Mouse (Mus musculus): Measurements from ENCODE around the gene Atg7. TPM values are rescaled to one million over a fixed set of nuclear protein-coding genes. Genes with fewer than 3 reads are reported as not detected.

The Atg7 gene
- total RNA-seq, 1 experiment from 2014 or later, result 33.2 TPM

- no peak for ATAC-seq (replicated peaks in 1 of 2; ENCODE audit: insufficient read depth in 1 of 2, low FRiP score in 2 of 2, low TSS enrichment in 1 of 2, low read depth in 1 of 2, poor library complexity in 2 of 2, severe bottlenecking in 2 of 2)
Observed at GRCm38 (mm10) chr6:114719665-114720064, 76.8 kb downstream of the Atg7 start.

GRCm38 (mm10) chr6:114722046-114722445, 79.1 kb downstream of the Atg7 start:
- ATAC-seq (replicated peaks in 1 of 2; ENCODE audit: insufficient read depth in 1 of 2, low FRiP score in 2 of 2, low TSS enrichment in 1 of 2, low read depth in 1 of 2, poor library complexity in 2 of 2, severe bottlenecking in 2 of 2), result no peak

- ATAC-seq (replicated peaks in 1 of 2; ENCODE audit: insufficient read depth in 1 of 2, low FRiP score in 2 of 2, low TSS enrichment in 1 of 2, low read depth in 1 of 2, poor library complexity in 2 of 2, severe bottlenecking in 2 of 2), result peak; percentile 62 to 75; a peak in 3 of 4 replicates
Observed at GRCm38 (mm10) chr6:114723925-114724324, 81.0 kb downstream of the Atg7 start.

- ATAC-seq (replicated peaks in 1 of 2; ENCODE audit: insufficient read depth in 1 of 2, low FRiP score in 2 of 2, low TSS enrichment in 1 of 2, low read depth in 1 of 2, poor library complexity in 2 of 2, severe bottlenecking in 2 of 2), result no peak
Observed at GRCm38 (mm10) chr6:114724351-114724750, 81.5 kb downstream of the Atg7 start.

GRCm38 (mm10) chr6:114725147-114725575, 82.3 kb downstream of the Atg7 start:
- no peak for ATAC-seq (replicated peaks in 1 of 2; ENCODE audit: insufficient read depth in 1 of 2, low FRiP score in 2 of 2, low TSS enrichment in 1 of 2, low read depth in 1 of 2, poor library complexity in 2 of 2, severe bottlenecking in 2 of 2)

- ATAC-seq (replicated peaks in 1 of 2; ENCODE audit: insufficient read depth in 1 of 2, low FRiP score in 2 of 2, low TSS enrichment in 1 of 2, low read depth in 1 of 2, poor library complexity in 2 of 2, severe bottlenecking in 2 of 2), result no peak
Observed at GRCm38 (mm10) chr6:114726681-114727080, 83.8 kb downstream of the Atg7 start.

- ATAC-seq (replicated peaks in 1 of 2; ENCODE audit: insufficient read depth in 1 of 2, low FRiP score in 2 of 2, low TSS enrichment in 1 of 2, low read depth in 1 of 2, poor library complexity in 2 of 2, severe bottlenecking in 2 of 2), result no peak
Observed at GRCm38 (mm10) chr6:114733156-114733555, 90.3 kb downstream of the Atg7 start.

- no peak for ATAC-seq (replicated peaks in 1 of 2; ENCODE audit: insufficient read depth in 1 of 2, low FRiP score in 2 of 2, low TSS enrichment in 1 of 2, low read depth in 1 of 2, poor library complexity in 2 of 2, severe bottlenecking in 2 of 2)
Observed at GRCm38 (mm10) chr6:114733681-114734080, 90.8 kb downstream of the Atg7 start.

GRCm38 (mm10) chr6:114735054-114735453, 92.2 kb downstream of the Atg7 start:
- no peak for ATAC-seq (replicated peaks in 1 of 2; ENCODE audit: insufficient read depth in 1 of 2, low FRiP score in 2 of 2, low TSS enrichment in 1 of 2, low read depth in 1 of 2, poor library complexity in 2 of 2, severe bottlenecking in 2 of 2)

- no peak for ATAC-seq (replicated peaks in 1 of 2; ENCODE audit: insufficient read depth in 1 of 2, low FRiP score in 2 of 2, low TSS enrichment in 1 of 2, low read depth in 1 of 2, poor library complexity in 2 of 2, severe bottlenecking in 2 of 2)
Observed at GRCm38 (mm10) chr6:114736355-114736754, 93.5 kb downstream of the Atg7 start.

- no peak for ATAC-seq (replicated peaks in 1 of 2; ENCODE audit: insufficient read depth in 1 of 2, low FRiP score in 2 of 2, low TSS enrichment in 1 of 2, low read depth in 1 of 2, poor library complexity in 2 of 2, severe bottlenecking in 2 of 2)
Observed at GRCm38 (mm10) chr6:114737181-114737580, 94.3 kb downstream of the Atg7 start.

- no peak for ATAC-seq (replicated peaks in 1 of 2; ENCODE audit: insufficient read depth in 1 of 2, low FRiP score in 2 of 2, low TSS enrichment in 1 of 2, low read depth in 1 of 2, poor library complexity in 2 of 2, severe bottlenecking in 2 of 2)
Observed at GRCm38 (mm10) chr6:114737931-114738759, 95.2 kb downstream of the Atg7 start.

GRCm38 (mm10) chr6:114738760-114739112, 95.8 kb downstream of the Atg7 start:
- no peak for ATAC-seq (replicated peaks in 1 of 2; ENCODE audit: insufficient read depth in 1 of 2, low FRiP score in 2 of 2, low TSS enrichment in 1 of 2, low read depth in 1 of 2, poor library complexity in 2 of 2, severe bottlenecking in 2 of 2)

- ATAC-seq (replicated peaks in 1 of 2; ENCODE audit: insufficient read depth in 1 of 2, low FRiP score in 2 of 2, low TSS enrichment in 1 of 2, low read depth in 1 of 2, poor library complexity in 2 of 2, severe bottlenecking in 2 of 2), result peak; percentile 33 to 67; a peak in 3 of 4 replicates
Observed at GRCm38 (mm10) chr6:114742209-114743003, 99.5 kb downstream of the Atg7 start.

GRCm38 (mm10) chr6:114743126-114743525, 100.2 kb downstream of the Atg7 start:
- no peak for ATAC-seq (replicated peaks in 1 of 2; ENCODE audit: insufficient read depth in 1 of 2, low FRiP score in 2 of 2, low TSS enrichment in 1 of 2, low read depth in 1 of 2, poor library complexity in 2 of 2, severe bottlenecking in 2 of 2)

GRCm38 (mm10) chr6:114743845-114744244, 100.9 kb downstream of the Atg7 start:
- ATAC-seq (replicated peaks in 1 of 2; ENCODE audit: insufficient read depth in 1 of 2, low FRiP score in 2 of 2, low TSS enrichment in 1 of 2, low read depth in 1 of 2, poor library complexity in 2 of 2, severe bottlenecking in 2 of 2), result no peak

- ATAC-seq (replicated peaks in 1 of 2; ENCODE audit: insufficient read depth in 1 of 2, low FRiP score in 2 of 2, low TSS enrichment in 1 of 2, low read depth in 1 of 2, poor library complexity in 2 of 2, severe bottlenecking in 2 of 2), result peak; percentile 54 to 64; a peak in 3 of 4 replicates
Observed at GRCm38 (mm10) chr6:114746439-114746974, 103.6 kb downstream of the Atg7 start.

- no peak for ATAC-seq (replicated peaks in 1 of 2; ENCODE audit: insufficient read depth in 1 of 2, low FRiP score in 2 of 2, low TSS enrichment in 1 of 2, low read depth in 1 of 2, poor library complexity in 2 of 2, severe bottlenecking in 2 of 2)
Observed at GRCm38 (mm10) chr6:114748419-114748818, 105.5 kb downstream of the Atg7 start.
